Mouse (Mus musculus): ENCODE data around the gene Olfr170.
"Not testable (repeated sequence)": the region's sequence is repeated elsewhere in the genome, so short reads cannot be mapped to it uniquely, and the experiment has no call there.

Olfr170 gene

DNA sequence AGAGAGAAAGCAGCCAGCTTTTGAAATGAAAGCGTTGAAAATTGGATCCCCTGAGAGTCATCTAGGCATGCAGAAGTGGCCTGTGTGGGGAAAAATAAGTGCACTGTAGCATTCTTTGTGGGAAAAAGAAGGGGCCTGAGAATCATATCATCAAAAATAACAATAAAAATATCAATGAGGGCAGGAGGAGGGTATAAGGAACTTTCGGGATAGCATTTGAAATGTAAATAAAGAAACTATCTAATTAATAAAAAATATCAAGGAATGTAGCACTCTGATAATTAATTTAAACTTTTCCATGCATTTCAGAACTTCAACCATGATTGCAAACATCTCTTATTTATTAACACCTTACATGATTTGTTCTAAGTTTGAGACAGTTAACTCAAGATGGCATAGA lies at the start of gene Olfr170:
TSS of gene Olfr170 (minus strand) at position 101 of the 400 bp plus-strand sequence.
- DNase-seq (ENCODE audit: low spot score in 2 of 2), result not testable (repeated sequence)

- no peak for DNase-seq (ENCODE audit: low spot score in 2 of 2)
Measured at GRCm38 (mm10) chr16:19629816-19630215, 18.1 kb upstream of the Olfr170 start, which contains the start of gene Olfr171. TSS of gene Olfr171 (minus strand) at chr16:19629916.

GRCm38 (mm10) chr16:19603166-19603565 lies 8.5 kb downstream of the Olfr170 start:
- no peak for DNase-seq (ENCODE audit: low spot score in 2 of 2)

DNA sequence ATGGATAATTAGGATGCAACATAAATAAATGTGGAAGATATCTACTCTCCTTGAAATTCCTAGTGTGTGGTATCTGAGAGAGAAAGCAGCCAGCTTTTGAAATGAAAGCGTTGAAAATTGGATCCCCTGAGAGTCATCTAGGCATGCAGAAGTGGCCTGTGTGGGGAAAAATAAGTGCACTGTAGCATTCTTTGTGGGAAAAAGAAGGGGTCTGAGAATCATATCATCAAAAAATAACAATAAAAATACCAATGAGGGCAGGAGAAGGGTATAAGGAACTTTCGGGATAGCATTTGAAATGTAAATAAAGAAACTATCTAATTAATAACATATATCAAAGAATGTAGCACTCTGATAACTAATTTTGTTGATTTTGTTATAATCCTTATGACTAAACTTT lies 40.0 kb downstream of the Olfr170 start, which contains the start of gene Olfr169:
TSS of gene Olfr169 (minus strand) at position 101 of the 400 bp plus-strand sequence.
- not testable (repeated sequence) for DNase-seq (ENCODE audit: low spot score in 2 of 2)

Measured in frontal cortex, postnatal 10 days (tissue).